Mouse (Mus musculus) liver, embryonic 14.5 days (tissue): ENCODE measurements around the gene Lrrc71. TPM values are rescaled to one million over a fixed set of nuclear protein-coding genes. Genes with fewer than 3 reads are reported as not detected.

ENCODE experiments used
- ATAC-seq: fragments of 200-750 bp; cut with Nextera tagmentation; 2 replicates; pipeline ENCODE4 v1.8.0; 2017; ENCODE audit warnings: moderate number of reproducible peaks, mild to moderate bottlenecking, moderate library complexity; ENCODE audit not compliant: insufficient read depth
- DNase-seq, 3 experiments: peaks; one replicate each; pipeline ENCODE4 v3.0.0-alpha.2; 2012 to 2013; ENCODE audit warnings: low read depth in 3 of 3, low spot score in 3 of 3
- H3K27ac ChIP-seq: fragments of 300-500 bp; sonication (generic); 2 replicates; pipeline ENCODE4 v1.5.1; 2014; ENCODE audit warnings: moderate library complexity, mild to moderate bottlenecking, control low read depth, inconsistent platforms
- H3K27me3 ChIP-seq: fragments of 300-500 bp; sonication (generic); 2 replicates; pipeline ENCODE4 v1.6.1; 2014; ENCODE audit warnings: mild to moderate bottlenecking, low read length, moderate library complexity; ENCODE audit not compliant: control insufficient read depth, insufficient read depth
- H3K36me3 ChIP-seq: fragments of 300-500 bp; sonication (generic); replicated peaks from 2 replicates; pipeline ENCODE4 v1.6.1; 2014; ENCODE audit warnings: low read depth; ENCODE audit not compliant: control insufficient read depth, insufficient read depth
- H3K4me1 ChIP-seq, 2 experiments: fragments of 200-500 bp in 1 of 2; fragments of 300-500 bp in 1 of 2; sonication (generic) in 1 of 2; replicated peaks; 2 replicates each; pipeline ENCODE4 v1.6.1; 2012 to 2014; ENCODE audit warnings: antibody characterized with exemption in 1 of 2, inconsistent platforms in 1 of 2, low read length in 1 of 2; ENCODE audit not compliant: control insufficient read depth in 2 of 2, insufficient read depth in 2 of 2
- H3K4me2 ChIP-seq: fragments of 300-500 bp; sonication (generic); 2 replicates; pipeline ENCODE4 v1.6.1; 2014; ENCODE audit warnings: low read depth, mild to moderate bottlenecking, control low read depth, moderate library complexity
- H3K4me3 ChIP-seq, 2 experiments: fragments of 200-500 bp in 1 of 2; fragments of 300-500 bp in 1 of 2; sonication (generic) in 1 of 2; 2 replicates each; pipeline ENCODE4 v1.5.1; 2012 to 2014; ENCODE audit warnings: low read depth in 2 of 2, low read length in 2 of 2, mild to moderate bottlenecking in 2 of 2, control low read depth in 1 of 2, inconsistent platforms in 1 of 2, moderate library complexity in 1 of 2; ENCODE audit not compliant: insufficient read depth in 1 of 2
- H3K9ac ChIP-seq: fragments of 300-500 bp; sonication (generic); replicated peaks from 2 replicates; pipeline ENCODE4 v1.6.1; 2014; ENCODE audit warnings: mild to moderate bottlenecking, control low read depth, moderate library complexity
- H3K9me3 ChIP-seq: fragments of 300-500 bp; sonication (generic); 2 replicates; pipeline ENCODE4 v1.6.1; 2016; ENCODE audit warnings: low read length, mixed read lengths; ENCODE audit not compliant: control insufficient read depth
- CTCF ChIP-seq: IDR thresholded peaks from 2 replicates; pipeline ENCODE4 v1.5.1; 2016; ENCODE audit warnings: antibody characterized with exemption, low read depth, control low read depth
- EP300 ChIP-seq: IDR thresholded peaks from 2 replicates; pipeline ENCODE4 v1.6.1; 2016; ENCODE audit warnings: antibody characterized with exemption, low read depth
- WGBS: fragments of 180-500 bp; shearing (Covaris S2); extraction: QIAGEN DNeasy Blood & Tissue Kit; methylation state at CpG from one replicate; pipeline ENCODE4 v1.1.7; 2014; ENCODE audit not compliant: insufficient replicate concordance; 5-methylcytosine and 5-hydroxymethylcytosine counted together
- polyA plus RNA-seq, 2 experiments: library from polyadenylated mRNA; depleted of rRNA in 1 of 2; stranded (reverse) in 1 of 2; unstranded in 1 of 2; fragments of >200 nt; fragmentation: Nextera tagmentation in 1 of 2; extraction: Ambion mirVana in 1 of 2; gene quantifications; 2 replicates each; pipeline versions ENCODE4 v1.2.1 to v1.2.3; 2012 to 2014

Gene Lrrc71
- polyA plus RNA-seq, 2 experiments = 0.08 to 0.29 TPM

DNA sequence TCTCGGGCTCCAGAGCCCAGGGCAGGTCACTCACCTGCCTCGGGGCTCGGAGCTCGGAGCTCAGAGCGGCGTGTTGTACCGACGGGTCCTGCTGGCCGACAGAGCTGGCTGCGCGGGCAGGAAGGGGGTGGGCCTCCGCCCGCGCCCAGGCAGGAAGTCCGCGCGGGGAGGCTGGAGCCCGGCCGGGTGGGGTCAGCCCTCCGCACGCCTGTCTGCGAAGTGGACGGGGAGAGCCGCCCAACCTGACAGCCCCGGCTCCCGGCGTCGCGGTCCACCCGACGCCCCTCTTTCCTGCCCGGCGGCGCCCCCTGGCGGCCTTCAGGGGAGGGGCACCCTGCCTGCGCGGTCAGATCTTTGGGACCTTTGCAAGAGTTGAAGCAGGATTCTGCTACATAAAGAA is 20.4 kb upstream of the Lrrc71 start:
- Histone ChIP-seq H3K36me3 (no peaks in the 10 kb centered on the region), H3K4me2 (peak overlapping the region; percentile 37), H3K4me3 (peak overlapping the region; percentile 37 to 51), H3K27me3 (no peaks in the 10 kb centered on the region; the same call in none of the 2 replicates), H3K9ac (no peak overlapping the region), H3K27ac (no peak overlapping the region), H3K4me1 (peaks cover 0 to 4% of the 10 kb centered on the region in 2 experiments; a peak in 2 of 4 replicates), H3K9me3 (no peaks in the 10 kb centered on the region)
- no peak for TF ChIP-seq EP300
- TF ChIP-seq CTCF = peak; percentile 82
- WGBS = under 1% methylated on average over 37 of the region's 37 CpGs
- ATAC-seq (peak; percentile 40; the same call in 1 of the 2 replicates), DNase-seq (peak in 2 of 3 experiments; percentile 26 to 43)

DNA sequence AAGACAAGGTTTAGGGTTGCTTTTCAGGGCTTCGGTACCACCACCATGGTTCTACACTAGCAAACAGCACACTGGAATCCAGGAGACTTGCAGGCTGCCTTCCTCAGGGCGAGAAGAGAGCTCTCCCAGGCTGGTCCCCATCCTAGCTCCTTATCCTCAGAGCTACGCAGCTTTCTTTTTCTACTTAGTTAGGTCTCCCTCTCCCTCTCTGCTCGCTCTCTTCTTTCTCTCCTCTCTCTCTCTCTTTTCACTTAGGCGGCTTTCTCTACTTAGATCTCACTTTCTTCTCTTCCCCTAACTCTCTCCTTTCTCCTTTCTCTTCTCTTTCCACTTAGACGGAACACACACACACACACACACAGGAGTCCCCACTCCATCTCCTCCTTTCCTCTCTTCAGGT is 20.0 kb upstream of the Lrrc71 start:
- H3K4me2 ChIP-seq = peak overlapping the region; percentile 37
- H3K36me3 ChIP-seq = no peaks in the 10 kb centered on the region
- ATAC-seq (no peak), DNase-seq (no peak)
- no peak overlapping the region for H3K9ac ChIP-seq
- no peaks in the 10 kb centered on the region for H3K9me3 ChIP-seq
- peak overlapping the region; percentile 37 to 51 for H3K4me3 ChIP-seq
- no peak overlapping the region for H3K27ac ChIP-seq
- no peaks in the 10 kb centered on the region; the same call in none of the 2 replicates for H3K27me3 ChIP-seq
- TF ChIP-seq CTCF (no peak), EP300 (no peak)
- peaks cover 0 to 2% of the 10 kb centered on the region in 2 experiments; a peak in 2 of 4 replicates for H3K4me1 ChIP-seq
- 22% methylated on average over 6 of the region's 6 CpGs for WGBS

DNA sequence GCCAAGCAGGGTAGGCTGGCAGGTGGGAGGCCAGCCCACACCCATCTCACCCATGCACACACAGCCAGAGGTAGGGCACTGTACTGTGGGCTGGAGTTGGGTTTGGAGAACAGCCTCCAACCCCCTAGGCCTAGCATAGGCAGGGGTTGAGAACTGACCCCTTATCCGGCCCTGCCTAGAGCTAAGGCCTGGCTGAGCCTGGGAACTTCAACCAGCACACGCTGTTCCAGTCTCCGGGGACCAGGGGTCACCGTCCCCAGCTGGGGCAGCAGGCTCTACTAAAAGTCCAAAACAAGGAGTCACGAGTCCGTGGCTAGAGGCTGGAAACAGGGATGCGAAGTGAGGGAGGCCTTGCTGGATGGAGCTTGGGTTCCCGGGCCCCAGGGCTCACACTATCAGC is 19.3 kb upstream of the Lrrc71 start:
- peak overlapping the region; percentile 32 for H3K4me2 ChIP-seq
- no peaks in the 10 kb centered on the region for H3K36me3 ChIP-seq
- no peak for TF ChIP-seq CTCF
- no peak for TF ChIP-seq EP300
- peak overlapping the region; percentile 20 to 51; a peak in 3 of 4 replicates for H3K4me3 ChIP-seq
- H3K27ac ChIP-seq = no peak overlapping the region
- H3K9ac ChIP-seq = no peak overlapping the region
- WGBS = 55% methylated on average over 8 of the region's 8 CpGs
- ATAC-seq (no peak), DNase-seq (no peak)
- peaks cover 0 to 2% of the 10 kb centered on the region in 2 experiments; a peak in 1 of 4 replicates for H3K4me1 ChIP-seq
- H3K9me3 ChIP-seq = no peaks in the 10 kb centered on the region
- H3K27me3 ChIP-seq = no peaks in the 10 kb centered on the region; the same call in none of the 2 replicates

- Histone ChIP-seq H3K9me3 (no peaks in the 10 kb centered on the region), H3K36me3 (no peaks in the 10 kb centered on the region), H3K4me2 (no peak overlapping the region), H3K27me3 (no peaks in the 10 kb centered on the region; the same call in none of the 2 replicates), H3K9ac (no peak overlapping the region), H3K27ac (no peak overlapping the region), H3K4me1 (no peaks in the 10 kb centered on the region; a peak in 1 of 4 replicates), H3K4me3 (no peak overlapping the region)
- DNase-seq (no peak), ATAC-seq (no peak)
- TF ChIP-seq EP300 = no peak
- no peak for TF ChIP-seq CTCF
- WGBS = 59% methylated on average over 3 of the region's 3 CpGs
Observed at GRCm38 (mm10) chr3:87766284-87766667, 17.9 kb upstream of the Lrrc71 start.

DNA sequence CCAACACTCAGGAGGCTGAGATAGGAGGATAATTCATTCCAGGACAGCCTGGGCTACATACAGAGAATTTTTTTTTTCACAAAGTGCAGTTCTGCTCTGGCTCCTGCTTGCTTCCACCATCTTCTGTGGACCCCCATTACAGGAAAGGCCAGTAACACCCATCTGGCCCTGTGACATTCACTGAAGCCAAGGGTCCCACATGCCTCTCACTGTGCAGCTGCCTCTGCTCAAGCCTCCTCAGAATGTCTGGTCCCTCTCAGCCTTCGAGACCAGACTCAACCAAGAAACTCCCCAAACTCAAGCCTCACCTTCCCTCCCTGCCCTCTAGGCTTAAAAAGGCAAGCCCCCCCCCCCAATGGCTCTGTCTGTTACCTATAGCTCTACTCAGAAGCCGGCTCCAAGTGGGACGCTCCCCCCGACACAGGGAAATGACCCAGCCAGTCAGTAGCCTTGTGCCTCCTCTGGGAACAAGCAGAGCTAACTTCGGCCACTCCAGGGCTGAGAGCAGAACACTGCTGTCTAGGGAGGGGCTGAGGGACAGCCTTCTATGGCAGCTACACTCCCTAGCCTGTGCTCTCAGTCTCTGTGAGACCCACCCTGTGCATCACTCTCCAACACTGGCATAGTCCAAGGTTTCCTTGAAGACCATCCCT is 17.3 kb upstream of the Lrrc71 start:
- Histone ChIP-seq H3K4me3 (no peak overlapping the region), H3K4me2 (no peak overlapping the region), H3K4me1 (no peaks in the 10 kb centered on the region; a peak in 1 of 4 replicates), H3K9ac (no peak overlapping the region), H3K36me3 (no peaks in the 10 kb centered on the region), H3K9me3 (no peaks in the 10 kb centered on the region), H3K27me3 (no peaks in the 10 kb centered on the region; the same call in none of the 2 replicates), H3K27ac (no peak overlapping the region)
- WGBS = 39% methylated on average over 5 of the region's 5 CpGs
- ATAC-seq (no peak), DNase-seq (no peak)
- no peak for TF ChIP-seq EP300
- no peak for TF ChIP-seq CTCF
